Mouse (Mus musculus) cerebellum, postnatal 14 days (tissue): ENCODE results near the gene Rad51.
A peak's percentile ranks its signal among the peaks of the same experiment; 100 is the strongest.

Experiments used
- DNase-seq, 2 experiments: peaks; one replicate each; pipeline ENCODE4 v3.0.0; 2021; ENCODE audit warnings: mixed read lengths in 2 of 2

Gene Rad51

GRCm38 (mm10) chr2:119112438-119113112 lies at the start of gene Rad51:
Rad51 (plus strand) TSS chr2:119112793.
- DNase-seq: peak; percentile 89 to 90

- DNase-seq: no peak
These were observed 40.2 kb upstream of the Rad51 start for GRCm38 (mm10) chr2:119072397-119072796.

- no peak for DNase-seq
These were observed 26.4 kb upstream of the Rad51 start for GRCm38 (mm10) chr2:119086156-119086555.

- no peak for DNase-seq
These were observed 11.0 kb upstream of the Rad51 start for GRCm38 (mm10) chr2:119101552-119101951.

GRCm38 (mm10) chr2:119106583-119106982 lies 6.0 kb upstream of the Rad51 start:
- DNase-seq: no peak

GRCm38 (mm10) chr2:119108554-119108953 lies 4.0 kb upstream of the Rad51 start:
- DNase-seq: no peak

- DNase-seq: no peak
These were observed 1.5 kb upstream of the Rad51 start for GRCm38 (mm10) chr2:119111060-119111459.

GRCm38 (mm10) chr2:119113121-119113925 lies 730 bp downstream of the Rad51 start:
- no peak for DNase-seq

- no peak for DNase-seq
These were observed 23.8 kb downstream of the Rad51 start for GRCm38 (mm10) chr2:119136346-119136898.

- DNase-seq: peak in 1 of 2 experiments; percentile 25
These were observed 32.6 kb downstream of the Rad51 start for GRCm38 (mm10) chr2:119145199-119145598.

GRCm38 (mm10) chr2:119146435-119146834 lies 33.8 kb downstream of the Rad51 start:
- no peak for DNase-seq

GRCm38 (mm10) chr2:119147160-119147678 lies 34.6 kb downstream of the Rad51 start:
- DNase-seq: no peak

- DNase-seq: no peak
These were observed 35.2 kb downstream of the Rad51 start for GRCm38 (mm10) chr2:119147775-119148174.

- DNase-seq: no peak
These were observed 39.7 kb downstream of the Rad51 start for GRCm38 (mm10) chr2:119152255-119152654.

GRCm38 (mm10) chr2:119154683-119155082 lies 42.1 kb downstream of the Rad51 start:
- DNase-seq: no peak

GRCm38 (mm10) chr2:119155388-119155787 lies 42.8 kb downstream of the Rad51 start:
- no peak for DNase-seq

- peak in 1 of 2 experiments; percentile 45 for DNase-seq
These were observed 43.6 kb downstream of the Rad51 start for GRCm38 (mm10) chr2:119156081-119156680.

GRCm38 (mm10) chr2:119156681-119157572 lies 44.3 kb downstream of the Rad51 start, which contains the start of gene Rmdn3:
Rmdn3 (minus strand) TSS chr2:119157034.
- DNase-seq: peak; percentile 98

GRCm38 (mm10) chr2:119157836-119158235 lies 45.2 kb downstream of the Rad51 start:
- DNase-seq: no peak

- no peak for DNase-seq
These were observed 48.7 kb downstream of the Rad51 start for GRCm38 (mm10) chr2:119161247-119161646.

- no peak for DNase-seq
These were observed 50.5 kb downstream of the Rad51 start for GRCm38 (mm10) chr2:119163135-119163534.

GRCm38 (mm10) chr2:119163999-119164398 lies 51.4 kb downstream of the Rad51 start:
- DNase-seq: no peak
